Mouse (Mus musculus): ENCODE results near the gene Il2ra.
A peak's percentile ranks its signal among the peaks of the same experiment; 100 is the strongest.
"Not testable (repeated sequence)": the region's sequence is repeated elsewhere in the genome, so short reads cannot be mapped to it uniquely, and the experiment has no call there.

The Il2ra gene

DNA sequence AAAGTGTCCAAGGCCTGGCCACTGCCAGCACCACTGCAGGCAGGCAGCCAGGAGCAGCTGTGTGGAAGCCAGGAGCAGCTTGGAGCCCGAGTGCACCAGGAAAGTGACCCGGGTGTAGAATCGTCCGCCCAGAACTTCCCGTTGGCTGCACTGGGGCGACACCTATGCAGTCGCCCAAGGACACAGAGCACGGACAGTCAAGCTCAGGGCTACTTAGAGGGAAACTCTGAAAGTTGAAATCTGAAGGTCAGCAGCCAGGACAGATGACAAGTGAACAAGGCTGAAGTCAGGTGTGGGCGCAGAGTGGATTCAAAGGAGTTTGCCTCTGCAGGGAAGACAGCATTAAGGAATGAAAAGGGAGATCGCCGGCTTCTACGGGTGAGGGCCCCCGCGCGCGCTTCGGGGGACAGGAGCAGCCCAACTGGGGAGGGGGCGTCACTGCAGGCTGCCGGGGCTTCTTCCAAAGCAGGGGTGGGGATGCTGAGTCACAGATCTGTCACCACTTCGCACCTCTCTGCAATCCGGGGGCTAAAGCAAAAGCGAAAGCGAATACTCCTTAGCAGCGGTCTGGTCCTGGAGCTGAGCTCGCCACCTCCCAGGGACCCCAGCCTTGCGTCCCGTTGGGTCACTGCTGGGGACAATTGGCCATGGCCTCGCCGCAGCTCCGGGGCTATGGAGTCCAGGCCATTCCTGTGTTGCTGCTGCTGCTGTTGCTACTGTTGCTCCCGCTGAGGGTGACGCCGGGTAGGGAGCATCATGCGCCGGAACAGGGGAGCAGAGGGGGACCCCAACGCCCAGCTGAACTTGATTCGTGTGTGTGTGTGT is 62.8 kb downstream of the Il2ra start, which contains the start of gene Il15ra:
TSS of gene Il15ra (plus strand) at position 90 of the 825 bp plus-strand sequence.
- DNase-seq (ENCODE audit: low spot score in 2 of 2), result peak; percentile 38 to 53

GRCm38 (mm10) chr2:11706030-11706745 is 63.6 kb downstream of the Il2ra start:
- DNase-seq (ENCODE audit: low spot score in 2 of 2), result no peak

DNA sequence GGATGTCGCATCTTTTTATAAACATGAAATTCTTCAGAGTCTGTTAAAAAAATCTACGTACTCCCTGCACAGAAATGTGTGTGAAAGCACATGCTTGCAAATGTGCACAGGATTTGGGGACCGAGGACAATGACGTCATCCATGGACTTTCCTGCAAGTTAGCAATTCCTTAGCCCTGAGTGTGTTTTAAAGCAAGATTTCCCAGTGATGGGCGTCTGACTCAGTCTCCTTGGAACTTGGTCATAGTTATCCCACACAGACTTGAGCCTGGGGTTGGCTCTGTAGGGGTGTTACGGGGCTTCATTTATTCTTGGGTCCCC is 64.1 kb downstream of the Il2ra start:
- DNase-seq (ENCODE audit: low spot score in 2 of 2), result peak in 1 of 2 experiments; percentile 34

DNA sequence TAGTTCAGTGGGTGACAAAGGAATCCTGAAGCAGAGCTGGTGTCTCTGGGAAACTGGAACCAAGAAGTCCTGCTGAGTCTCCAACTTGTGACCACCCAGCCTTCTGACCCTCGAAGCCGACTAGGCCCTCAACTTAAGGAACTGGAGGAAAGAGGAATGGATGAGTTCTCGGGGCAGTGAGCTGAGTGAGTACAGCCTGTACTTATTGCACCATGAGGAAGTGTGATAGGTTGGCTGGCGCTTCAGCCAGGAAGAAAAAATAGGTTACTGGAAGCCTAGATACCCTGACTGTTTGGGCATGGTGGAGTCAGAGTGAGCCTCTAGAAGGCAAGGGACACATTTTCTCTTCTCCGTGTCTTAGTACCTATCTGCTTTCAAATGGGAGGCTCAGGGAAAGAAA is 65.9 kb downstream of the Il2ra start:
- DNase-seq (ENCODE audit: low spot score in 2 of 2), result no peak

GRCm38 (mm10) chr2:11710101-11710500 is 67.5 kb downstream of the Il2ra start:
- not testable (repeated sequence) for DNase-seq (ENCODE audit: low spot score in 2 of 2)

- DNase-seq (ENCODE audit: low spot score in 2 of 2), result no peak
These were observed 69.9 kb downstream of the Il2ra start for GRCm38 (mm10) chr2:11712483-11712990.

DNA sequence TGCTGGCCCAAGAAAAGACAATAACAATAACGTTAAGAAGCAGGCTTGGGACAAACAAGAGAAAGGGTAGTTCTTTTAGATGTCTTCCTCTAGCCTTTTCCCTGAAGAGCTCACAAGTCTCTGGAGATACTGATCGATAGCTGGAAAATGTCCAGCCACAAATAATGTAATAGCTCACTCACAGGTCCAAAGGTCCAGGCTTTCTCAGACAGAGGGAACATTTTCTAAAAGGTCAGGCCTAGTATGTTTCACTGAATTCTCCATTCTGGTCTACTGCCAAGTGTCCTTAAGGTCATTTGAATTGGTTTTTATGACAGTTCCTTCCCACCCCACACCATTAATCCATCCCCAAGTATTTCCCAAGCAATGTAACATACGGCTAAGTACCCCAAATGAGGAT is 70.4 kb downstream of the Il2ra start:
- DNase-seq (ENCODE audit: low spot score in 2 of 2), result no peak

GRCm38 (mm10) chr2:11714535-11714934 is 71.9 kb downstream of the Il2ra start:
- DNase-seq (ENCODE audit: low spot score in 2 of 2), result no peak

- DNase-seq (ENCODE audit: low spot score in 2 of 2), result no peak
These were observed 76.0 kb downstream of the Il2ra start for GRCm38 (mm10) chr2:11718573-11718972.

- no peak for DNase-seq (ENCODE audit: low spot score in 2 of 2)
These were observed 80.0 kb downstream of the Il2ra start for GRCm38 (mm10) chr2:11722564-11722963.

DNA sequence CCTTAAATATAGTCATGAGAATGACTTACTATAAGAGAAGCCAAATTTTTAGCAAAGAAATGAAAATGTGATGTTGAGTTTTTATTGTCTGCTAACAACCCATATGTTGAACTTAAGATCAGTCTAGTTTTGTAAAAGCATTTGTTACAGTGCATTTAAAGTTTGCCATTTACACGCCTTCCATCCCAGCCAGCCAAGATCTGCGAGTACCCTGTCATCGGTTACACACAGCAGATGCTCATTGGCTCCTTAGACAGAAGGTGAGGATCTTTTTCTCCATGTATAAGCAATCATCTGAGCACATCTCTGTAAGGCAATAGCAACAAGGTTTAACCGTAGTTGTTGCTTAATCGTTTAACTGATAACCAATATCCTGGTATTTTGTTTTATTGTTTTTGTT is 85.0 kb downstream of the Il2ra start:
- DNase-seq (ENCODE audit: low spot score in 2 of 2), result no peak

DNA sequence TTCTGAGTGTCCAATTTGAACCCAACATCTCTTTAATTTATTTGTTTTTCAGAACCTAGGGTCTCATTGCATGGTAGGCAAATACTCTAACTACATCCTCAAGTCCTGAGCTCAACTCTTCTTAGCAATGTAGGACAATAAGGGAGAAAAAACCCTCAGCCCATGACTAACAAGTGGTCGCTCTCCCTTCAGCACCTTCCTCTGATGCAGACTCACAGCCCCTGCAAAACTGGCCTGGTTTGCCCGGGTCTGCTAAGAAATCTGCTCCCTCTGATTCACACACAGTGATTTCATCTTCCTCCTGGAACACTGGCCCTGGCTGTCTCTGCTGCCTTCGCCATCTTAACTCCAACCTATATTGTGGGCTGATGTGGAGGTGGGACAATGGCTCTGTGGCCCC is 86.5 kb downstream of the Il2ra start:
- no peak for DNase-seq (ENCODE audit: low spot score in 2 of 2)

- DNase-seq (ENCODE audit: low spot score in 2 of 2), result no peak
These were observed 90.4 kb downstream of the Il2ra start for GRCm38 (mm10) chr2:11732978-11733377.

DNA sequence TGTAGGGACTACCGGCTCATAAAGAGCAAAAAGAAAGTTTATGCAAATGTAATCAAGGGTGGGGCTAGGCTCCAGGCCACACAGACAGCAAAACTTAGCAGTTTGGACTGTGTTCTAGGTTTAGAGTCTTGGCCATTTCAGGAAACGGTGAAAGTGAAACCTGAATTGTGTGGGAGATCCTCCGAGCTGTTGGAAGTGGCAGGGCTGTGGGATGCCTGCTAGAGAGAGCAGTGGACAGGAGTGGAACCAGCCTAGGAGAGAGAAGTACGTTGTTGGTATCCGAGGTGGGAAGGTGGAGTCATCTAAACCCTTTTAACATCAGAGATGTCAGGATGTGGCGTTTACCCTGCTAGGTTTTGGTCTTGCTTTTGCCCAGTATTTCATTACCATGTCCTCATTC is 93.2 kb downstream of the Il2ra start:
- no peak for DNase-seq (ENCODE audit: low spot score in 2 of 2)

DNA sequence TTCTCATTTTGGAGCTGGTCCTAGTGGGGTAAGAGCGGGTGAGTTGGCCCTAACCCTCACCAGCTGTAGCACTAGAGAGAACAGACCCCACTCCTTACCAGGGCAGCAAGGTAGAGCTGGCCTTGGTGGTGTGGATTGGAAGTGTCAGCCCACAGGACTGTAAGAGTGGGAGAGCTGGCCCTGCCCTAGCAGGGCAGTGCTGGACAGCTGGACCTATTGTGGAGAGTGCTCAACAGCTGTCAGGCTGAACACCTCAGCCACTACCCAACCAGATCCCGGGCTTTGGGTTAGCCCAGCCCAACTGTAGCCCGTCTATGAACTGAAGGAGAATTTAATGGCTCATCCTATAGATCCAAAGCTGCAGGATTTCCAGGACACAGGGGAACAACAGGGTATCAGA is 96.2 kb downstream of the Il2ra start:
- DNase-seq (ENCODE audit: low spot score in 2 of 2), result no peak

DNA sequence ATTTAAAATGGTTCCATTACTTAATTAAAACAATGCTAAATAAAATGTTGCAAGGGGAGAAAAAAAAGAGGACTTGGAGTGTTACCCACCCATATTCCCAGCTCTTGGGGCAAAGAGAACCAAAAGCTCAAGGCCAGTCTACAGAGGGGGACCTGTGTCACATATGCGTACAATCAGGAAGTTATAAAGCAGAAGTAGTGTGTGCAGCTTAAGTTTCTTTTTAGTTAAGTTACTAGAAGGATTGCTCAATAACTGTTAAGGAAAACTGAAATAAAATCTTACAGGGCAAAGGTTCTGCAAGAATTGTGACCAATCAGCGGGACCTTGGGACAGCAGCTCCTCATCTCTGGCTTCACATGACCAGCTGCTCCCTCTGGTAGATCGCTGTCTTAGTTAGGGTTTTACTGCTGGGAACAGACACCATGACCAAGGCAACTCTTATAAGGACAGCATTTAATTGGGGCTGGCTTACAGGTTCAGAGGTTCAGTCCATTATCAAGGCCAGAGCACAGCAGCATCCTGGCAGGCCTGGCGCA is 97.0 kb downstream of the Il2ra start:
- no peak for DNase-seq (ENCODE audit: low spot score in 2 of 2)
